30 mouse cellular contexts compared by ENCODE assay signal in genomic region chr11:46530149-46530548, GRCm38 (mm10). TPM values are rescaled to one million over a fixed set of nuclear protein-coding genes. Genes with fewer than 3 reads are reported as not detected.
"Had no signal": no experiment of that assay in that cellular context is flagged by ENCODE, and none has a peak within 500 bp of the region (broad histone marks: within the 10 kb centered on the region; RNA-seq: fewer than 3 reads in every experiment).

No protein-coding gene starts in this region.

- ATAC-seq: liver, postnatal 0 days; midbrain, embryonic 13.5 days; midbrain, embryonic 16.5 days had no signal

- H3K27me3 ChIP-seq: kidney, embryonic 15.5 days; limb, embryonic 12.5 days; limb, embryonic 15.5 days; lung, embryonic 15.5 days; midbrain, embryonic 13.5 days had no signal

- H3K9ac ChIP-seq: kidney, embryonic 15.5 days; limb, embryonic 12.5 days; limb, embryonic 15.5 days; liver, embryonic 14.5 days; liver, postnatal 0 days; lung, embryonic 15.5 days; midbrain, embryonic 13.5 days had no signal

- H3K9me3 ChIP-seq: kidney, embryonic 15.5 days; limb, embryonic 12.5 days; limb, embryonic 15.5 days; lung, embryonic 15.5 days; megakaryocyte, embryonic 14.5 days; midbrain, embryonic 10.5 days; midbrain, embryonic 13.5 days had no signal

- H3K27ac ChIP-seq: kidney, embryonic 15.5 days; layer of hippocampus, adult 2 months; left cerebral cortex, adult 2 months; limb, embryonic 12.5 days; limb, embryonic 15.5 days; liver, embryonic 14.5 days; lung, embryonic 15.5 days; midbrain, embryonic 10.5 days; midbrain, embryonic 13.5 days had no signal

- DNase-seq: kidney, adult 11 months; kidney, adult 8-10 months; layer of hippocampus, adult 9-11 months; layer of hippocampus, postnatal 36 days; left cerebral cortex, postnatal 4 days; liver, postnatal 0 days; lung, postnatal 14 days; right cerebral cortex, adult 18-20 months; right cerebral cortex, postnatal 14 days; right cerebral cortex, postnatal 4 days; thymus, adult 18-20 months; thymus, postnatal 36 days had no signal

- H3K4me1 ChIP-seq: kidney, embryonic 15.5 days; limb, embryonic 12.5 days; limb, embryonic 15.5 days; lung, embryonic 15.5 days; megakaryocyte, embryonic 14.5 days; midbrain, embryonic 10.5 days; midbrain, embryonic 13.5 days had no signal

- H3K36me3 ChIP-seq: kidney, embryonic 15.5 days; limb, embryonic 12.5 days; limb, embryonic 15.5 days; lung, embryonic 15.5 days; midbrain, embryonic 10.5 days; midbrain, embryonic 13.5 days had no signal

- H3K4me2 ChIP-seq: kidney, embryonic 15.5 days; limb, embryonic 12.5 days; limb, embryonic 15.5 days; liver, embryonic 11.5 days; lung, embryonic 15.5 days; midbrain, embryonic 13.5 days had no signal

- H3K4me3 ChIP-seq: kidney, embryonic 15.5 days; layer of hippocampus, adult 2 months; left cerebral cortex, adult 2 months; limb, embryonic 12.5 days; limb, embryonic 15.5 days; lung, embryonic 15.5 days; megakaryocyte, embryonic 14.5 days; midbrain, embryonic 10.5 days; midbrain, embryonic 13.5 days had no signal

RNA-seq across cellular contexts. Expression of gene Gm12169, which starts 6.1 kb away (rescaled TPM):
- polyA plus RNA-seq: kidney, embryonic 15.5 days; large intestine, adult 2 months; limb, embryonic 12.5 days; limb, embryonic 15.5 days; liver, embryonic 11.5 days; liver, embryonic 14.5 days; liver, postnatal 0 days; lung, embryonic 15.5 days; midbrain, embryonic 10.5 days; midbrain, embryonic 13.5 days; midbrain, embryonic 16.5 days; neural tube, embryonic 11.5 days; neural tube, embryonic 14.5 days; stomach, embryonic 14.5 days; testis, adult 2 months; urinary bladder, adult 2 months had no signal

RNA-seq across cellular contexts. Expression of gene BC053393, which starts 41.2 kb away (rescaled TPM):
- polyA plus RNA-seq: kidney, embryonic 15.5 days; large intestine, adult 2 months; limb, embryonic 15.5 days; liver, embryonic 11.5 days; liver, embryonic 14.5 days; liver, postnatal 0 days; lung, embryonic 15.5 days; midbrain, embryonic 10.5 days; midbrain, embryonic 13.5 days; midbrain, embryonic 16.5 days; neural tube, embryonic 11.5 days; neural tube, embryonic 14.5 days; stomach, embryonic 14.5 days; testis, adult 2 months; urinary bladder, adult 2 months had no signal
